Mouse (Mus musculus): Measurements from ENCODE around the gene Atf7. TPM values are rescaled to one million over a fixed set of nuclear protein-coding genes. Genes with fewer than 3 reads are reported as not detected.
"Not testable (repeated sequence)": the region's sequence is repeated elsewhere in the genome, so short reads cannot be mapped to it uniquely, and the experiment has no call there.

Gene Atf7
- polyA plus RNA-seq, 1 experiment from 2014 or later: 17.0 TPM

GRCm38 (mm10) chr15:102670281-102670680, 45.0 kb upstream of the Atf7 start:
- Histone ChIP-seq H3K4me1 (replicated peaks; ENCODE audit: control insufficient read depth, insufficient read depth) (no peaks in the 10 kb centered on the region), H3K9ac (ENCODE audit: low read length) (peak overlapping the region; percentile 97), H3K9me3 (ENCODE audit: control insufficient read depth, low read length) (no peaks in the 10 kb centered on the region), H3K4me2 (replicated peaks; ENCODE audit: low read depth) (peak overlapping the region; percentile 91), H3K36me3 (ENCODE audit: control insufficient read depth, insufficient read depth, low read length) (peaks cover 10% of the 10 kb centered on the region; the same call in 1 of the 2 replicates), H3K4me3 (ENCODE audit: low read depth, low read length) (peak overlapping the region; percentile 82), H3K27ac (replicated peaks) (peak overlapping the region; percentile 94), H3K27me3 (ENCODE audit: control insufficient read depth, insufficient read depth, low read length) (no peaks in the 10 kb centered on the region)
- TF ChIP-seq CTCF (IDR thresholded peaks at IDR 0.05; ENCODE audit: low read depth) (no peak), EP300 (optimal IDR thresholded peaks at IDR 0.05) (no peak)
- no peak for DNase-seq (ENCODE audit: low spot score)
- 3% methylated on average over 6 of the region's 6 CpGs for WGBS
- no peak for ATAC-seq (ENCODE audit: low FRiP score, low TSS enrichment)

- ATAC-seq (ENCODE audit: low FRiP score, low TSS enrichment) (no peak), DNase-seq (ENCODE audit: low spot score) (no peak)
- WGBS: 79% methylated on average over 8 of the region's 8 CpGs
- no peak overlapping the region for H3K27ac ChIP-seq (replicated peaks)
- H3K4me2 ChIP-seq (replicated peaks; ENCODE audit: low read depth): no peak overlapping the region
- no peaks in the 10 kb centered on the region for H3K27me3 ChIP-seq (ENCODE audit: control insufficient read depth, insufficient read depth, low read length)
- no peak overlapping the region for H3K9ac ChIP-seq (ENCODE audit: low read length)
- no peaks in the 10 kb centered on the region for H3K4me1 ChIP-seq (replicated peaks; ENCODE audit: control insufficient read depth, insufficient read depth)
- no peaks in the 10 kb centered on the region for H3K9me3 ChIP-seq (ENCODE audit: control insufficient read depth, low read length)
- peaks cover 10% of the 10 kb centered on the region; the same call in 1 of the 2 replicates for H3K36me3 ChIP-seq (ENCODE audit: control insufficient read depth, insufficient read depth, low read length)
- TF ChIP-seq CTCF (IDR thresholded peaks at IDR 0.05; ENCODE audit: low read depth) (no peak), EP300 (optimal IDR thresholded peaks at IDR 0.05) (no peak)
- no peak overlapping the region for H3K4me3 ChIP-seq (ENCODE audit: low read depth, low read length)
Observed at GRCm38 (mm10) chr15:102669571-102669970, 44.3 kb upstream of the Atf7 start.

DNA sequence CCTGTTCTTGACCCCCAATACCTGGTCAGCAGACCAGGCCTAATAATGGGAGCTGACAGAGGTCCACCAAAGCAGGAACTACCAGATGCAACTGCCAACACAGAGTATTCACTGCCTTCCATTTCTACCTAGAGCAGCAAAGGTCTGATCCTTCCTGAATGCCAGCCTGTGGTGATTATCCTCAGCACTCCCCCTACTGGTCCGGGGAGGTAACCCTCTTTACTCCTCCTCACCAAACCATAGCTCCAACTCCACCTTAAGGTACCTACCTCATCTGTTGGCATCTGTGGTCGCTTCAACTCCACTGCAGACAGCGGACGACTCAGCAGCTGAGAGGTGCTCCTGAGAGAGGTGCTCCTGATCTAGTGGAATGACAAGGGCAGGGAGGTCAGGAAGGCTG, 40.2 kb upstream of the Atf7 start:
- Histone ChIP-seq H3K4me1 (replicated peaks; ENCODE audit: control insufficient read depth, insufficient read depth) (no peaks in the 10 kb centered on the region), H3K27me3 (ENCODE audit: control insufficient read depth, insufficient read depth, low read length) (no peaks in the 10 kb centered on the region), H3K4me2 (replicated peaks; ENCODE audit: low read depth) (no peak overlapping the region), H3K9ac (ENCODE audit: low read length) (no peak overlapping the region), H3K36me3 (ENCODE audit: control insufficient read depth, insufficient read depth, low read length) (peaks cover 25% of the 10 kb centered on the region), H3K4me3 (ENCODE audit: low read depth, low read length) (no peak overlapping the region), H3K27ac (replicated peaks) (no peak overlapping the region), H3K9me3 (ENCODE audit: control insufficient read depth, low read length) (no peaks in the 10 kb centered on the region)
- 30% methylated on average over 4 of the region's 4 CpGs for whole genome bisulfite sequencing
- ATAC-seq (ENCODE audit: low FRiP score, low TSS enrichment) (peak; percentile 76), DNase-seq (ENCODE audit: low spot score) (peak; percentile 82)
- TF ChIP-seq EP300 (optimal IDR thresholded peaks at IDR 0.05) (no peak), CTCF (IDR thresholded peaks at IDR 0.05; ENCODE audit: low read depth) (peak; percentile 90)

- DNase-seq (ENCODE audit: low spot score) (no peak), ATAC-seq (ENCODE audit: low FRiP score, low TSS enrichment) (no peak)
- H3K4me1 ChIP-seq (replicated peaks; ENCODE audit: control insufficient read depth, insufficient read depth): no peaks in the 10 kb centered on the region
- H3K27me3 ChIP-seq (ENCODE audit: control insufficient read depth, insufficient read depth, low read length): no peaks in the 10 kb centered on the region
- H3K27ac ChIP-seq (replicated peaks): no peak overlapping the region
- H3K4me3 ChIP-seq (ENCODE audit: low read depth, low read length): no peak overlapping the region
- no peak for TF ChIP-seq EP300 (optimal IDR thresholded peaks at IDR 0.05)
- TF ChIP-seq CTCF (IDR thresholded peaks at IDR 0.05; ENCODE audit: low read depth): no peak
- H3K9ac ChIP-seq (ENCODE audit: low read length): no peak overlapping the region
- no peaks in the 10 kb centered on the region for H3K9me3 ChIP-seq (ENCODE audit: control insufficient read depth, low read length)
- peaks cover 25% of the 10 kb centered on the region for H3K36me3 ChIP-seq (ENCODE audit: control insufficient read depth, insufficient read depth, low read length)
- WGBS: 75% methylated on average over 8 of the region's 8 CpGs
- no peak overlapping the region for H3K4me2 ChIP-seq (replicated peaks; ENCODE audit: low read depth)
Observed at GRCm38 (mm10) chr15:102663825-102664224, 38.6 kb upstream of the Atf7 start.

DNA sequence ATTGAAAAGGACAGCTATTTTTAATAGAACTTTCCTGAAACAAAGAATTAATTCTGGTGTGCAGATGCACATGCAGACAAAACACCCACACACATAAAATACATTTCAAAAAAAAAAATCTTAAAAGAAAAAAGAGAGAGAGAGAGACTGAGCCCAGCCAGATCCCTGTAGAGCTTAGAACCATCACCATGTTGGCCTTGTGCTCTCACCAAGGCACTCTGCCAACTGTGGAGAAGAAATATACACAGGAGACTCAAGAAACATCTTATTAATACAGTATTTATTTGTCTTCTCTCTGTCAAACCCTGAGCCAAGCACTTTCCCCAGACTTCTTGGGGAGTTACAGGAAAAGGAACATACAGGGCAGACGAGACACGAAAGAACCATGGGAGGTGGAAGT, 37.3 kb upstream of the Atf7 start:
- not testable (repeated sequence) for H3K9me3 ChIP-seq (ENCODE audit: control insufficient read depth, low read length); H3K27ac ChIP-seq (replicated peaks); H3K9ac ChIP-seq (ENCODE audit: low read length); DNase-seq (ENCODE audit: low spot score); H3K4me1 ChIP-seq (replicated peaks; ENCODE audit: control insufficient read depth, insufficient read depth); H3K27me3 ChIP-seq (ENCODE audit: control insufficient read depth, insufficient read depth, low read length); ATAC-seq (ENCODE audit: low FRiP score, low TSS enrichment); H3K4me2 ChIP-seq (replicated peaks; ENCODE audit: low read depth); H3K4me3 ChIP-seq (ENCODE audit: low read depth, low read length)
- no CpG with 5 or more reads among the region's 2 CpGs for WGBS
- peaks cover 25% of the 10 kb centered on the region for H3K36me3 ChIP-seq (ENCODE audit: control insufficient read depth, insufficient read depth, low read length)

DNA sequence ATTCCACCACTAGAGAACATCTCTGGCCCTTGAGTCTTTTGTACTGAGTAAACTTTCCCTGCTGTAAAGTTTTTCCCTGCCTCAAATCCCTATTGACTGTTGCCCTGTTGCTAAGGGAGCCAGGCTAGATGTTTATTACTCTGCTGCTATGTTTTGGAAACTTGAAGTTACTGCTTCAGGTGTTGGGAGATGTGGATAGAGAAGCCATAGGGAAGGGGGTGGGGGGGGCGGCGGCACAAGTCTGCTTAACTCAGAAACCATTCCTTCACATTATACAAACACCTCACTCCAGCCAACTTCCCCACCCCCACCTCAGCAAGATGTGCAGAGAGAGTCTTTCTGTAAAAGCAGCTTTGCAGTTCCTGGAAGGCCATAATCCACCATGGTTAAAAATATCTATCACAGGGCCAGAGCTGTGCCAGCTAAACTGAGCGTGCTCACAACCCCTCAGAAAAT, 32.7 kb upstream of the Atf7 start:
- Histone ChIP-seq H3K27me3 (ENCODE audit: control insufficient read depth, insufficient read depth, low read length) (no peaks in the 10 kb centered on the region), H3K9me3 (ENCODE audit: control insufficient read depth, low read length) (no peaks in the 10 kb centered on the region), H3K27ac (replicated peaks) (peak overlapping the region; percentile 94), H3K4me1 (replicated peaks; ENCODE audit: control insufficient read depth, insufficient read depth) (peaks cover 5% of the 10 kb centered on the region; the same call in 1 of the 2 replicates), H3K9ac (ENCODE audit: low read length) (peak overlapping the region; percentile 19; the same call in 1 of the 2 replicates), H3K4me3 (ENCODE audit: low read depth, low read length) (no peak overlapping the region), H3K36me3 (ENCODE audit: control insufficient read depth, insufficient read depth, low read length) (peaks cover 4% of the 10 kb centered on the region; the same call in 1 of the 2 replicates), H3K4me2 (replicated peaks; ENCODE audit: low read depth) (0 out of 2 replicates have a peak overlapping the region, but pooled peaks have one; percentile 12)
- WGBS: 31% methylated on average over 3 of the region's 3 CpGs
- peak; percentile 63; the same call in 1 of the 2 replicates for ATAC-seq (ENCODE audit: low FRiP score, low TSS enrichment)
- peak; percentile 67 for DNase-seq (ENCODE audit: low spot score)
- TF ChIP-seq EP300 (optimal IDR thresholded peaks at IDR 0.05): no peak
- 0 out of 2 replicates have a peak, but pooled peaks have one; percentile 22 for TF ChIP-seq CTCF (IDR thresholded peaks at IDR 0.05; ENCODE audit: low read depth)
